Mouse (Mus musculus) right cerebral cortex, postnatal 25 days (tissue): ENCODE data around the gene Syt15.

Source experiments
- DNase-seq: peaks from one replicate; pipeline ENCODE4 v3.0.0; 2022

The Syt15 gene

DNA sequence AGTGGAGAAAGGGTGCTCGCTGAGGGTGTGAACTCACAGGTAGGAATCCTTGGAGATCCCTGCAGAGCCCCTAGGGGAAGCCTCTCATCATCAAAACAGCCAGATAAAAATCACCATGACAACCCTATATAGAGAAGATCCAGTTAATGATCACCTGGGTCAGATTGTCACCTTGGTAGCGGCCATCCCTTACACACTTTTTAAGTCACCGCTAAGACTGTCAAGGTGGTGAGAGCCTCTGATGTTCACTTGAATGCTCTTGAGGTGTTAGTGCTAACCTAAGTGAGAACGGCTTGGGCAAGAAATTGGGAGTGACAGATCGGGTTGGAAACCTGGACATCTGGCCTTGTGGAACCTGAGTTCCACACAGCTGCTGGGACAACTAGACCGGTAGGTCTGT is at the start of gene Syt15:
Gene Syt15 (plus strand): TSS at position 301 of the 400 bp plus-strand sequence.
- no peak for DNase-seq

DNA sequence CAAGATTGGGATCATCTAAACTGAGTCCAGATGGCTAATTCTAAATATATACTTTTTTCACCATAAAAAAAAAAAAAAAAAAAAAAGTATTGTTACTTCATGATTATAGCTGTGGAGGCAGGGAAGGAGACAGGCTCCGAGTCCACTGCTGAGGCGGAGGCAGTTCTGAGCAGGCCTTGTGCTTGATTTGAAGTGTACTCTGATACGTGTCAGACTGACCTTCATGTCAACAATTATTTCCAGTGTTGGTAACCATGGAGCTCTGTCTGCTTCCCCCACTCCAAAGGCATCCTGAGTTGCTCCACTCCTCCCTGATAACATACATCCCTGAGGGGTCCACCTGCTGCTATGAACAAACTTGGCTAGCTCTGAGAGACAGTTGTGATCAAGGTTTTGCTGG is 48.3 kb upstream of the Syt15 start:
- no peak for DNase-seq

GRCm38 (mm10) chr14:34179351-34179750 is 40.0 kb upstream of the Syt15 start:
- peak; percentile 69 for DNase-seq

GRCm38 (mm10) chr14:34183101-34183500 is 36.3 kb upstream of the Syt15 start:
- no peak for DNase-seq

- DNase-seq = no peak
Measured at GRCm38 (mm10) chr14:34188629-34189028, 30.8 kb upstream of the Syt15 start.

DNA sequence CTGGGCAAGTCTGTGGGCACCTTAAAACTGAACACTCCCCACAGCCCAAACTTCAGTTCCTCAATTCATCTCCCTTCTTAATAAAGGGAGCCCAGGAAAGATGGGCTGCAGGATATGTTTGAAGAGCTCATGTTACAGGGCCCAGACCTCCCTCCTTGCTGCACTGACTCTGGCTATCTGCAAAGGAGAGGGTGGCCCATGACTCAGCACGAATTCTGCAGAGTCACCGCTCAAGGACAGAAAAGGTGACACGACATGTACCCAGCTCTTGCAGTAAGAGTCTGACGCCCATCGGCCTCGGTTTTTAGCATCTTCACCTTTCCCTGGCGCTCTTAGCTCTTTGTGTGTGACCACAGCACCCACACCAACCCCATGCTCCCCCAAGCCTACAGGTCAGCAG is 29.0 kb upstream of the Syt15 start:
- no peak for DNase-seq

- DNase-seq = no peak
Measured at GRCm38 (mm10) chr14:34193879-34194278, 25.5 kb upstream of the Syt15 start.

GRCm38 (mm10) chr14:34195466-34195865 is 23.9 kb upstream of the Syt15 start:
- DNase-seq = no peak

DNA sequence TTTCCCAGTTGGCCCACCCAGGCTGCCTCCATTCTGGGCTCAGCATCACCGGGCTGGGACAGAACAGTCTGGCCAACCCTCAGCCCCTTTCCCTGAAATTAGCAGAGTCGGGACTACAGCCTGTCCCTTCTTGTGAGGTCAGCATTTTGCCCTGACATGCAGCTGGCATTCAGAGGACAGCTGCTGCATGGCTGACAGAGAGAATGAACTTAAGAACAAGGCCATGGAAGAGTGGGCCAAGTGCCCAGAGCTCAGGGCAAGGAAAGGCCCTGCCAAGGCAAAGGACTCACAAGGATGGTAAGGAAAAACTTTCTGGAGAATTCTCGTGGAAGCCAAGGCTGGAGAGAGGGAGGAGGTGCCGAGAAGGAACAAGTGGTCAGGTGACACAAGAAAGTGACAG is 22.7 kb upstream of the Syt15 start:
- no peak for DNase-seq

DNA sequence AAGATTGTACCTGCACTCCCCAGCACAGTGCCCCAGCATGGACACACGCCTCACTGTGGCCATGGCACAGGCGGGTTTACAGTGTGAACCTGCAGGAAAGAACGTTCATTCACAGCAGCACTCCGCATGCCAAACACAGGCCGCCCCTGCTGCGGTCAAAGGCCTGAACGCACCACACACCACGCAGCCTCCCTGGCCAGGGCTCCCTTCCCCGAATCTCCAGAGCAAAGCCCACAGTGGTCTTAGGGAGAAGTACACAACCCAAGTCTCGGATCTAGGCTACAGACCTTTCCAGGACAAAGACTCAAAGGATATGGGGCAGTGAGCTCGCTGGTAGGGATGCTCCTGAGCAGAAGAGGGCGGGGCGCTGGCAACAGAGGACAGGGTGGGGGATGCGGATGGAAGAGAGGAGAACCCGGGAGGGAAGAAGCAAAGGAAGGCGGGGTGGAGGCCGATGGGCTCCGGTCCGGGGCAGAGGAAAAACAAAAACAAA is 18.6 kb upstream of the Syt15 start:
- DNase-seq = no peak

- DNase-seq = peak; percentile 9
Measured at GRCm38 (mm10) chr14:34201231-34202035, 18.0 kb upstream of the Syt15 start, which contains the start of gene Gprin2. TSS of gene Gprin2 (minus strand) at chr14:34201653.

DNA sequence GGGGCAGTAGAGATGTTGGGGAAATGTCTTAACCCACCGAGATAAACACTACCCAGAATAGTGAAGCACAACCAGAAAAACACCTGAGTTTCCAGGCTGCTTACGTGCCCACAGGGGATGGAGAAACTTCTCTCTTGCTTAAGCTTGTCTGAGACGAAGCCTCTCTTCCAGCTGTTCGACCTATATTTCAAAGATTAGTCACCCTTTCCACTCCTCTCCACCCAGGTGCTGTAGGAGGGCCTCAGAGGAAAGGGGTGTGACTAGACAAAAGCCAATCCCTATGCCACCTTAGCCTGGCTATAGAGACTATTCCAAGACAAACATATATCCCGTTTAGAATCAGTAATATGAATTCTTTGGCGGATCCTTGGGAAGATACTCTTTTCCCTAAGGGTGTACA is 11.4 kb upstream of the Syt15 start:
- no peak for DNase-seq

DNA sequence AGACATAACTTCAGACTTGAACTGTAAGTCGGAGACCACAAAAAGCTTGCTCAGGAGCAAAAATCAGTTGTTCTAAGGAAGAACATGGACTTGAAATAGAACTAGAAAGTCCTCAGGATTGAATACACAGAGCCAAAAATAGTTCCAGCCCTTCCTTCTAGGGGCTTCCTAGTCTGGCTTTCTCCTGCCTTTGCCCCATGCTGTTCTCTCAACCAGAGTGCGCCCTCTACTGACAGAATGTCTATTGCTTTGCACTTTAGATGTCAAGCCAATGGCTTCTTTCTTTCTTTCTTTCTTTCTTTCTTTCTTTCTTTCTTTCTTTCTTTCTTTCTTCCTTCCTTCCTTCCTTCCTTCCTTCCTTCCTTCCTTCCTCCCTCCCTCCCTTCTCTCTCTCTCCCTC is 10.7 kb upstream of the Syt15 start:
- DNase-seq = no peak

DNA sequence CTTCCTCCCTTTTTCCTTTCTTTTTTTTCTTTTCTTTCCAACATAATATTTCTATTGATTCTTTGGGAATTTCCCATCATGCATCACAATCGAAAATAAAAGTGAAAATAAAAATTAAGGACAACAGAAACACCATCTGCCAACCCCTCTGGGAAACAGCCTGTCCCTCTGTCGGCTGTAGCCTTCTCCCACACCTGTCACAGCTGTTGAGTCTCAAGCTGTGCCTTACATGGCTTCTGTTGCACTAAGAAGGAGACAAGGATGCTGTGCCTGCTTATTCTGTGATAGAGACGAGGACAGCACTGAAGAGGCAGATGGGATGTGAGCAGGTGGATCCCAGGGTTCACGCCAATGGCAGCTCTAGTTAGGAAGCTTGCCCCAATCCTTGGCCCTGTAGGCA is 10.3 kb upstream of the Syt15 start:
- no peak for DNase-seq

GRCm38 (mm10) chr14:34209942-34210341 is 9.5 kb upstream of the Syt15 start:
- DNase-seq = no peak

- DNase-seq = no peak
Measured at GRCm38 (mm10) chr14:34215451-34216127, 3.8 kb upstream of the Syt15 start.

- DNase-seq = no peak
Measured at GRCm38 (mm10) chr14:34219786-34220198, 397 bp downstream of the Syt15 start.

- DNase-seq = no peak
Measured at GRCm38 (mm10) chr14:34220426-34220825, 1.0 kb downstream of the Syt15 start.

GRCm38 (mm10) chr14:34221416-34222077 is 2.2 kb downstream of the Syt15 start:
- DNase-seq = no peak

GRCm38 (mm10) chr14:34223362-34223898 is 4.0 kb downstream of the Syt15 start:
- DNase-seq = no peak

DNA sequence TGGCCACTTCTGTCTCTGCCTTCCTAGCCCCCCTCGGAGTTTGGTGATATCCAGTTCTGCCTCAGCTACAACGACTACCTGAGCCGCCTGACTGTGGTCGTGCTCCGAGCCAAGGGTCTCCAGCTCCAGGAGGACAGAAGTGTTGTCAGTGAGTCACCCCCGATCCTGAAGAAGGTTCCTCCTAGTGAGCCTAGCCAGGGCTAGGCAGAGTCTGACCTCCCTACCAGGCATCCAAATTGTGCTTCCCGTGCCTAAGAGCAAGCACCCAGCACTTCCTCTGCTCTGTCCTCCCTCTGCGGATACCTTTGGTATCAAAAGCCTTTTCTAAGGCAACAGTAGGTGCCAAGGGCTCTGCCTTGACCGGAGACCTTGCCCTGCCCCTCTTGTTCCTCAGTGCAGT is 6.6 kb downstream of the Syt15 start:
- DNase-seq = no peak

DNA sequence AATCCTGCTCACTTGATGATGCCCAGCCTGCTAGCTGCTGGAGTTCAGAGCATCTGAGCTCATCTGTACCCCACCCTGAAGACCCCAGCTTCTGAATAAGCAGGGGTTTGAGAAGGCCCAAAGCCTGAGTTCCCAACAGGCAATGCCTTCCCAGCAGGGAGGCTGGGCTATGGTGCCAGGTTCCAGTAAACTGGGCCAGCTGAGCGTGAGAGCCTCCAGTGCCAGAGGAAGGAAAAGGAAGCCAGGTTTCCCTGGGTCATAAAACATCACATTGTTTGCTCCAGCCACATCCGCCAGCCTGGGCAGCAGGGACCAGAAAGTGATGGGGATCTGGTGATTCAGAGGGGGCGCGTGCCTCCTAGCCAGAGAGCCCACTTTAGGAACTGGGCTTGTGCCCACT is 7.2 kb downstream of the Syt15 start:
- no peak for DNase-seq

DNA sequence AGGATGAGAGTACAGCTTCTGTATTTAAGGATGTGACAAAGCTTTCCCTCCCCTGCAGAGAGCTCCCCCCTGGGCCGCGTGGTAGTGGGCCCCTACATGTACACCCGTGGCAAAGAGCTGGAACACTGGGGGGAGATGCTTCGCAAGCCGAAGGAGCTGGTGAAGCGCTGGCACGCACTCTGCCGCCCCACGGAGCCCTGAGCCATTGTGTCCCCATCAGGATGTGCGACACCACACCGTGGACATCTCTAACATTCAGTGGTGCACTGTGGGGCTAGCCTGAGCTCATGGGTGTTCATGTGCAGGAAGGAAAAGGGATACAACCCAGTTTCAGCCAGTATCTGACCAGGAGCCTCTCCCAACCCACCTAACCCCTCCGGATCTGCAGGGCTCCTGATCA is 8.6 kb downstream of the Syt15 start:
- DNase-seq = no peak
